Mouse (Mus musculus) midbrain, embryonic 13.5 days (tissue): Measurements from ENCODE around the gene Tmem82. TPM values are rescaled to one million over a fixed set of nuclear protein-coding genes. Genes with fewer than 3 reads are reported as not detected.

ENCODE experiments used
- ATAC-seq: fragments of 200-750 bp; cut with Nextera tagmentation; 2 replicates; pipeline ENCODE4 v1.8.0; 2017; ENCODE audit warnings: mild to moderate bottlenecking, moderate TSS enrichment, moderate library complexity
- H3K27ac ChIP-seq: fragments of 300-500 bp; sonication (generic); 2 replicates; pipeline ENCODE4 v1.5.1; 2015; ENCODE audit warnings: inconsistent platforms, mild to moderate bottlenecking, moderate library complexity
- H3K27me3 ChIP-seq: fragments of 300-500 bp; sonication (generic); 2 replicates; pipeline ENCODE4 v1.6.1; 2015; ENCODE audit warnings: mild to moderate bottlenecking, inconsistent platforms
- H3K36me3 ChIP-seq: fragments of 300-500 bp; sonication (generic); 2 replicates; pipeline ENCODE4 v1.6.1; 2015; ENCODE audit warnings: mild to moderate bottlenecking, inconsistent platforms
- H3K4me1 ChIP-seq: fragments of 300-500 bp; sonication (generic); replicated peaks from 2 replicates; pipeline ENCODE4 v1.6.1; 2015; ENCODE audit warnings: inconsistent platforms
- H3K4me2 ChIP-seq: fragments of 300-500 bp; sonication (generic); replicated peaks from 2 replicates; pipeline ENCODE4 v1.6.1; 2015; ENCODE audit warnings: moderate library complexity, mild to moderate bottlenecking, inconsistent platforms
- H3K4me3 ChIP-seq: fragments of 300-500 bp; sonication (generic); replicated peaks from 2 replicates; pipeline ENCODE4 v1.5.1; 2015; ENCODE audit warnings: mild to moderate bottlenecking, inconsistent platforms
- H3K9ac ChIP-seq: fragments of 300-500 bp; sonication (generic); replicated peaks from 2 replicates; pipeline ENCODE4 v1.6.1; 2015; ENCODE audit warnings: mild to moderate bottlenecking, inconsistent platforms
- H3K9me3 ChIP-seq: fragments of 300-500 bp; sonication (generic); 2 replicates; pipeline ENCODE4 v1.6.1; 2016; ENCODE audit warnings: mild to moderate bottlenecking, inconsistent platforms
- WGBS: fragments of 180-500 bp; shearing (Covaris S2); methylation state at CpG from one replicate; pipeline ENCODE4 v1.1.7; 2015; 5-methylcytosine and 5-hydroxymethylcytosine counted together
- polyA plus RNA-seq: library from polyadenylated mRNA; unstranded; fragments of >200 nt; fragmentation: Nextera tagmentation; extraction: Ambion mirVana; gene quantifications from 2 replicates; pipeline ENCODE4 v1.2.1, GENCODE M21; 2015

The Tmem82 gene
- polyA plus RNA-seq, 1 experiment from 2014 or later, result 0.27 TPM

- ATAC-seq, result no peak
- 90% methylated on average over 13 of the region's 13 CpGs for WGBS
- 0 out of 2 replicates have a peak overlapping the region, but pooled peaks have one; percentile 17 for H3K27ac ChIP-seq
Observed at GRCm38 (mm10) chr4:141653813-141654212, 35.4 kb upstream of the Tmem82 start.

GRCm38 (mm10) chr4:141653044-141653443 lies 34.6 kb upstream of the Tmem82 start:
- Histone ChIP-seq H3K27ac (no peak overlapping the region), H3K4me1 (peaks cover 22% of the 10 kb centered on the region; the same call in 1 of the 2 replicates), H3K27me3 (no peaks in the 10 kb centered on the region), H3K4me3 (no peak overlapping the region), H3K9me3 (no peaks in the 10 kb centered on the region), H3K36me3 (peaks cover 28% of the 10 kb centered on the region), H3K9ac (no peak overlapping the region), H3K4me2 (no peak overlapping the region)
- ATAC-seq, result no peak
- WGBS, result 91% methylated on average over 8 of the region's 8 CpGs

More at GRCm38 (mm10) chr4:141653813-141654212, 35.4 kb upstream of the Tmem82 start:
- Histone ChIP-seq H3K4me3 (no peak overlapping the region), H3K9me3 (no peaks in the 10 kb centered on the region), H3K4me2 (no peak overlapping the region), H3K36me3 (peaks cover 29% of the 10 kb centered on the region), H3K27me3 (no peaks in the 10 kb centered on the region), H3K4me1 (peaks cover 25% of the 10 kb centered on the region; the same call in 1 of the 2 replicates), H3K9ac (no peak overlapping the region)

- peaks cover 24% of the 10 kb centered on the region for H3K36me3 ChIP-seq
- no peak overlapping the region for H3K4me2 ChIP-seq
- ATAC-seq, result no peak
- H3K27me3 ChIP-seq, result no peaks in the 10 kb centered on the region
- 87% methylated on average over 10 of the region's 10 CpGs for WGBS
- H3K27ac ChIP-seq, result peak overlapping the region; percentile 7; the same call in 1 of the 2 replicates
- no peak overlapping the region for H3K9ac ChIP-seq
- H3K9me3 ChIP-seq, result no peaks in the 10 kb centered on the region
- H3K4me1 ChIP-seq, result peaks cover 19% of the 10 kb centered on the region; the same call in 1 of the 2 replicates
- no peak overlapping the region for H3K4me3 ChIP-seq
Observed at GRCm38 (mm10) chr4:141651944-141652343, 33.5 kb upstream of the Tmem82 start.

- H3K9ac ChIP-seq, result no peak overlapping the region
- 0 out of 2 replicates have a peak, but pooled peaks cover 15% of the 10 kb centered on the region for H3K4me1 ChIP-seq
- peaks cover 26% of the 10 kb centered on the region for H3K36me3 ChIP-seq
- 90% methylated on average over 6 of the region's 6 CpGs for WGBS
- H3K9me3 ChIP-seq, result no peaks in the 10 kb centered on the region
- no peak overlapping the region for H3K27ac ChIP-seq
- H3K4me3 ChIP-seq, result no peak overlapping the region
- no peak for ATAC-seq
- H3K27me3 ChIP-seq, result no peaks in the 10 kb centered on the region
- H3K4me2 ChIP-seq, result no peak overlapping the region
Observed at GRCm38 (mm10) chr4:141651286-141651685, 32.9 kb upstream of the Tmem82 start.

- peak overlapping the region; percentile 35; the same call in 1 of the 2 replicates for H3K27ac ChIP-seq
- no peaks in the 10 kb centered on the region for H3K9me3 ChIP-seq
- H3K27me3 ChIP-seq, result no peaks in the 10 kb centered on the region
- peaks cover 24% of the 10 kb centered on the region for H3K36me3 ChIP-seq
- no peak overlapping the region for H3K4me2 ChIP-seq
- 87% methylated on average over 6 of the region's 6 CpGs for WGBS
- H3K4me1 ChIP-seq, result peaks cover 16% of the 10 kb centered on the region; the same call in 1 of the 2 replicates
- ATAC-seq, result no peak
- no peak overlapping the region for H3K4me3 ChIP-seq
- no peak overlapping the region for H3K9ac ChIP-seq
Observed at GRCm38 (mm10) chr4:141649244-141649643, 30.8 kb upstream of the Tmem82 start.

- ATAC-seq, result no peak
- no peaks in the 10 kb centered on the region for H3K27me3 ChIP-seq
- H3K9ac ChIP-seq, result no peak overlapping the region
- peaks cover 17% of the 10 kb centered on the region for H3K36me3 ChIP-seq
- no peak overlapping the region for H3K4me3 ChIP-seq
- H3K9me3 ChIP-seq, result no peaks in the 10 kb centered on the region
- no peak overlapping the region for H3K4me2 ChIP-seq
- H3K27ac ChIP-seq, result no peak overlapping the region
- WGBS, result 90% methylated on average over 5 of the region's 5 CpGs
- peaks cover 21% of the 10 kb centered on the region for H3K4me1 ChIP-seq
Observed at GRCm38 (mm10) chr4:141648262-141648661, 29.8 kb upstream of the Tmem82 start.

GRCm38 (mm10) chr4:141647187-141647586 lies 28.8 kb upstream of the Tmem82 start:
- Histone ChIP-seq H3K9me3 (no peaks in the 10 kb centered on the region), H3K4me3 (no peak overlapping the region), H3K4me2 (no peak overlapping the region), H3K4me1 (peaks cover 23% of the 10 kb centered on the region), H3K27me3 (no peaks in the 10 kb centered on the region), H3K27ac (no peak overlapping the region), H3K9ac (no peak overlapping the region), H3K36me3 (peaks cover 19% of the 10 kb centered on the region)
- no peak for ATAC-seq
- WGBS, result 94% methylated on average over 3 of the region's 3 CpGs

- Histone ChIP-seq H3K4me1 (peaks cover 23% of the 10 kb centered on the region), H3K4me3 (no peak overlapping the region), H3K9ac (no peak overlapping the region), H3K27me3 (no peaks in the 10 kb centered on the region), H3K9me3 (no peaks in the 10 kb centered on the region), H3K27ac (no peak overlapping the region), H3K4me2 (no peak overlapping the region), H3K36me3 (peaks cover 25% of the 10 kb centered on the region)
- WGBS, result 92% methylated on average over 8 of the region's 8 CpGs
- no peak for ATAC-seq
Observed at GRCm38 (mm10) chr4:141645988-141646387, 27.6 kb upstream of the Tmem82 start.

GRCm38 (mm10) chr4:141643118-141643855 lies 24.9 kb upstream of the Tmem82 start:
- Histone ChIP-seq H3K4me3 (no peak overlapping the region), H3K36me3 (peaks cover 46% of the 10 kb centered on the region), H3K27me3 (no peaks in the 10 kb centered on the region), H3K4me2 (no peak overlapping the region), H3K4me1 (peaks cover 14% of the 10 kb centered on the region), H3K27ac (peak overlapping the region; percentile 69), H3K9me3 (no peaks in the 10 kb centered on the region), H3K9ac (no peak overlapping the region)
- peak; percentile 70 for ATAC-seq
- 52% methylated on average over 7 of the region's 7 CpGs for WGBS

GRCm38 (mm10) chr4:141641961-141642811 lies 23.8 kb upstream of the Tmem82 start:
- Histone ChIP-seq H3K27ac (no peak overlapping the region; the same call in 1 of the 2 replicates), H3K27me3 (no peaks in the 10 kb centered on the region), H3K4me1 (peaks cover 14% of the 10 kb centered on the region), H3K4me2 (no peak overlapping the region), H3K9ac (no peak overlapping the region), H3K4me3 (no peak overlapping the region), H3K36me3 (peaks cover 51% of the 10 kb centered on the region), H3K9me3 (no peaks in the 10 kb centered on the region)
- peak; percentile 37; the same call in 1 of the 2 replicates for ATAC-seq
- WGBS, result 92% methylated on average over 25 of the region's 25 CpGs

GRCm38 (mm10) chr4:141641353-141641771 lies 22.9 kb upstream of the Tmem82 start:
- Histone ChIP-seq H3K4me2 (no peak overlapping the region), H3K36me3 (peaks cover 58% of the 10 kb centered on the region), H3K9ac (no peak overlapping the region), H3K4me1 (peaks cover 14% of the 10 kb centered on the region), H3K27ac (no peak overlapping the region), H3K27me3 (no peaks in the 10 kb centered on the region), H3K4me3 (no peak overlapping the region), H3K9me3 (no peaks in the 10 kb centered on the region)
- WGBS, result 87% methylated on average over 7 of the region's 7 CpGs
- no peak for ATAC-seq

- Histone ChIP-seq H3K4me3 (no peak overlapping the region), H3K9me3 (no peaks in the 10 kb centered on the region), H3K27me3 (no peaks in the 10 kb centered on the region), H3K36me3 (peaks cover 70% of the 10 kb centered on the region), H3K4me1 (peaks cover 14% of the 10 kb centered on the region), H3K9ac (no peak overlapping the region), H3K27ac (no peak overlapping the region), H3K4me2 (no peak overlapping the region)
- ATAC-seq, result no peak
- 60% methylated on average over 11 of the region's 11 CpGs for WGBS
Observed at GRCm38 (mm10) chr4:141639474-141639873, 21.0 kb upstream of the Tmem82 start.
